In genomic region chr14:33351019-33351418, GRCm38 (mm10) we compare ENCODE assay signal across 9 mouse cellular contexts.
DNase-seq lines count a peak whose midpoint lies in the region; ATAC-seq and TF ChIP-seq lines count a peak whose summit lies in the region.
"Had no signal": no experiment of that assay in that cellular context is flagged by ENCODE, and none has a peak within 500 bp of the region (broad histone marks: within the 10 kb centered on the region; RNA-seq: fewer than 3 reads in every experiment).

No protein-coding gene starts in this region.

- no peaks in the 10 kb centered on the region for H3K9me3 ChIP-seq in intestine, embryonic 15.5 days
- H3K9me3 ChIP-seq in lung, postnatal 0 days (ENCODE audit: low read length) = no peaks in the 10 kb centered on the region

- H3K4me1 ChIP-seq in intestine, embryonic 15.5 days (replicated peaks) = peaks cover 7% of the 10 kb centered on the region; the same call in 1 of the 2 replicates
- H3K4me1 ChIP-seq in lung, postnatal 0 days (ENCODE audit: insufficient read depth, low read depth, low read length) = peaks cover 6% of the 10 kb centered on the region; the same call in 1 of the 2 replicates

- peak; percentile 24; the same call in 1 of the 2 replicates for TF ChIP-seq EP300 in lung, postnatal 0 days (IDR thresholded peaks at IDR 0.05)

- ATAC-seq in intestine, embryonic 15.5 days = peak; percentile 54
- peak; percentile 67 for ATAC-seq in lung, postnatal 0 days
- ATAC-seq in erythroid progenitor cell, adult 5-6 weeks (replicated peaks; ENCODE audit: low FRiP score, poor library complexity, severe bottlenecking) = no peak

- H3K36me3 ChIP-seq in intestine, embryonic 15.5 days = no peaks in the 10 kb centered on the region
- H3K36me3 ChIP-seq in lung, postnatal 0 days (ENCODE audit: insufficient read depth, low read length) = no peaks in the 10 kb centered on the region

- H3K27ac ChIP-seq in intestine, embryonic 15.5 days = no peak overlapping the region
- peak overlapping the region; percentile 89 for H3K27ac ChIP-seq in lung, postnatal 0 days (ENCODE audit: low read length)

- peak; percentile 18 for DNase-seq in ovary, postnatal 36 days (ENCODE audit: low spot score)
- DNase-seq in ovary, postnatal 10 days (ENCODE audit: low spot score) = no peak
- DNase-seq in lung, postnatal 0 days (ENCODE audit: low spot score) = peak; percentile 80
- peak; percentile 53 for DNase-seq in urinary bladder, postnatal 25 days (ENCODE audit: low spot score)
- DNase-seq in cerebellum, adult 11 months = no peak
- DNase-seq in Muller cell, postnatal 12 days (ENCODE audit: inconsistent ontology term) = no peak
- DNase-seq: heart, adult 11 months had no signal

- peak overlapping the region; percentile 47 for H3K9ac ChIP-seq in intestine, embryonic 15.5 days
- peak overlapping the region; percentile 46 for H3K9ac ChIP-seq in lung, postnatal 0 days (replicated peaks; ENCODE audit: low read depth)

- H3K27me3 ChIP-seq in intestine, embryonic 15.5 days (replicated peaks) = peaks cover 39% of the 10 kb centered on the region
- H3K27me3 ChIP-seq in lung, postnatal 0 days (replicated peaks; ENCODE audit: insufficient read depth, low read length) = 0 out of 2 replicates have a peak, but pooled peaks cover 3% of the 10 kb centered on the region

- H3K4me2 ChIP-seq in intestine, embryonic 15.5 days (replicated peaks) = peak overlapping the region; percentile 92
- peak overlapping the region; percentile 61 for H3K4me2 ChIP-seq in lung, postnatal 0 days (replicated peaks; ENCODE audit: low read depth, low read length)

- WGBS in intestine, embryonic 15.5 days = 3% methylated on average over 40 of the region's 42 CpGs
- 1% methylated on average over 34 of the region's 42 CpGs for WGBS in lung, postnatal 0 days

- H3K4me3 ChIP-seq in intestine, embryonic 15.5 days (replicated peaks) = peak overlapping the region; percentile 43
- H3K4me3 ChIP-seq in lung, postnatal 0 days (ENCODE audit: low read depth, low read length) = peak overlapping the region; percentile 41

- TF ChIP-seq CTCF in lung, postnatal 0 days (IDR thresholded peaks at IDR 0.05) = no peak

Comparison
In these comparisons a context has a peak if more than half of its experiments do, and no peak if none do; other contexts are left out.
1. DNase-seq: peak in ovary, postnatal 36 days (single experiment), lung, postnatal 0 days (single experiment) and urinary bladder, postnatal 25 days (single experiment); none in ovary, postnatal 10 days (single experiment), cerebellum, adult 11 months (single experiment) and Muller cell, postnatal 12 days (single experiment).